Mouse (Mus musculus): ENCODE results near the gene Krt33a. TPM values are rescaled to one million over a fixed set of nuclear protein-coding genes. Genes with fewer than 3 reads are reported as not detected.
A peak's percentile ranks its signal among the peaks of the same experiment; 100 is the strongest.

Krt33a gene
- polyA plus RNA-seq, 1 experiment = not detected

DNA sequence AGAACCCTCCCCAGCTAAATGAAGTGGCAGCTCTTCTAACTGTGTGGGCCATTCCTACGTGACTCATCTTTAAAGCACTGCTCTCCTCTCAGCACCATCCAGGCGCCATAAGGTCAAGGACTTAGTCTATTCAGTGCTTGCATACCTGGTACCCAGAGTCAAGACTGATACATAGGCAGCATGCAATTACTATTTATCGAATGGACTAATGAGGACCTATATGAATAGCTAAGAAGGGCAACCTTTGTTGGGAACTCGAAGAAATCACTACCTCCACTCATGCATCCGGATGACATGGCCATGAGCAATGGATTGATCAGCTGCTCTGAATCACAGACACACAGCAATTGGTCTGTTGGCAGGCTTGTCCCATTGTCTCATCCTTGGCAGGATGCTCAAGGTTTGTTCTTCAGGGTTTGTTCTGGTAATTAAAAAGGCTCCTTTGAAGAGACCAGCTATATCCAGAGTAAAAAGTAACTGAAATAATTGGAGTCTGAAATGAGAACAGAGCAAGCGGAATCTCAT, 26.1 kb downstream of the Krt33a start:
- no peak for DNase-seq (ENCODE audit: extremely low spot score in 1 of 2, low spot score in 1 of 2)

DNA sequence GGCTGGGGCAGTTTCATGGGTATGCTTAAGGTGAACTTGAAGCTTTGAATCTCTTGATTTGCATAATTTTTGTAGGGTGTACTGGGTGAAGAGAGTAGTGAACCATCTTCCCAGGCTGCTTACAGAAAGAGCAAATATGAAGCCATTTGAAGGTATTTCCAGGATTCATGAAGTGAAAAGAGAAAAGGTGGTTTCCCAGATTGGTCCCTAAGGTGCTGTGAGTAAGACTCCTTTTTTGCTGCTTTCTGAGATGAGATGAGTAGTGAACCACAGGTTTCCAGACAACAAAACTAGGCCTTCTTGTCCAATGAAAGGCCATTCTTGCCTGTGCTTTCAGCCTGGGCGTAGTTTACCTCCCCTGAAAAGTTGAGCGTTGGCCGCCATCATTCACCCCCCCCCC, 27.5 kb downstream of the Krt33a start:
- DNase-seq (ENCODE audit: extremely low spot score in 1 of 2, low spot score in 1 of 2) = no peak

DNA sequence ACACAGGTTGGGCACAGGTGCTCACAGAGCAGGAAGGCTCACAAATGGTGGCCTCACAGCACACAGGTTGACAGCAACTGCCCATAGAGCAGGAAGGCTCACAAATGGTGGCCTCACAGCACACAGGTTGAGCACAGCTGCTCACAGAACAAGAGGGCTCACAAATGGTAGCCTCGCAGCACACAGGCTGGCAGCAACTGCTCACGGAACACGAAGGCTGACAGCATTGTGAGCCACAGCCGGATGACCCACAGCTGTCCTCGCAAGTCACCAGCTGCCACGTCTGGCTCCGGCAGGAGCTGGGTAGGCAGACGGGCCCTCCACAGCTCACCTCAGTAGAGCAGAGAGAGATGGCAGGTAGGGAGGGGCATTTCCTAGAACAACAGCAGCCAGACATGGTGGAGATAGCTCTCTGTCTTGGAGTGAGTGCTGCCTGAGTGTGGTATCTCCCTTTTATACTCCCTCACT, 29.8 kb downstream of the Krt33a start, which contains the start of gene Krtap16-1:
TSS of gene Krtap16-1 (minus strand) at position 418 of the 468 bp plus-strand sequence.
- DNase-seq (ENCODE audit: extremely low spot score in 1 of 2, low spot score in 1 of 2) = no peak

DNA sequence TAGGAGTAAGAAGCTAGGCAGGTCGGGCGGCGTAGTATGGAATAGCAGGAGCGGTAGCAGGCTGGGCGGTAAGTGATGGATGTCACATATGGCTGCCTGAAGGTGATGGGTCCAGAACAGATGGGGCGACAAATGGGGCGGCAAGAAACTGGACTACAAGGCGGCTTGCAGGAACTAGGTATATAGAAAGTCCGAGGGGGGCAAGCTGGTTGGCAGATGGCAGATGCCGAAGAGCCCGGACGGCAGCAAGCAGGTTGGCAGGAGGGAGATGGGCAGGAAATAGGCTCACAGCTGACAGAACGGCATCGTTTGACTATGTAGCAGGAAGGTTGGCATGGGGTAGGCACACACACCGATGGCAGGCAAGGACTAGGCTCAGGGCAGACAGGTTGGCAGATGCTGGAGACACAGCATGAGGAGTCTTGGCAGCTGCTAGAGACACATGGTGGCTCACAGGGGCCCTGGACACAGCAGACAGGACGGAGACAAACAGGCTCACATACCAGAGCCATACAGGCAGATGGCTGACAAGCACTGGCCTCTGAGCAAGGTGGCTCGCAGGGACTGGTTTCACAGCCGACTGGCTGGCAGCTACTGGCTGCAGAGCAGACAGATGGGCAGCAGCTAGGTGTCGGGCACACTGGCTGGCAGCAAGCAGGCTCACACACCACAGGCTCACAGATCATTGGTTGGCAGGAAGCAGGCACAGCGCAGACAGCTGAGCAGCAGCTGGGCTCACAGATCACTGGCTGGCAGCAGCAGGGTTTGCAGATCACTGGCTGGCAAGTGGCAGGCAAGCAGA, 30.5 kb downstream of the Krt33a start:
- DNase-seq (ENCODE audit: extremely low spot score in 1 of 2, low spot score in 1 of 2) = peak; percentile 52 to 53

DNA sequence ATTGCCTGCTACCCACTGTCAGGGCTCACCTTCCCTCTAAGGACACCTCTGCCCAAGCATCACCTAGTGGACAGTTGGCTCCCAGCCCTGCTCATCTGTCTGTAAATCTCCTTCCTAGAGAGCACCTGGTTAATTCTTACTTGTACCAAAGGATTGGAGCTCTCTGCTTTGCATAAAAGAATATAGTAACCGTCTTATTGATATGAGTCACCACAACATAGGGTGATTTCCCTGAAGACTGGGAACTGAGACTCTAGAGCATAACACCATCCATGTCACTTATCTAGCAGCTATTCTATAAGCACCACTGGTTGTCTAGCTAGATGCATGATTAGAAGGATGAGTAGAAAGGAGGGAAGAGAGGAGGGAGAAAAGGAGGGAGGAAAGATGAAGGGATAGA, 32.6 kb downstream of the Krt33a start:
- DNase-seq (ENCODE audit: extremely low spot score in 1 of 2, low spot score in 1 of 2) = no peak

DNA sequence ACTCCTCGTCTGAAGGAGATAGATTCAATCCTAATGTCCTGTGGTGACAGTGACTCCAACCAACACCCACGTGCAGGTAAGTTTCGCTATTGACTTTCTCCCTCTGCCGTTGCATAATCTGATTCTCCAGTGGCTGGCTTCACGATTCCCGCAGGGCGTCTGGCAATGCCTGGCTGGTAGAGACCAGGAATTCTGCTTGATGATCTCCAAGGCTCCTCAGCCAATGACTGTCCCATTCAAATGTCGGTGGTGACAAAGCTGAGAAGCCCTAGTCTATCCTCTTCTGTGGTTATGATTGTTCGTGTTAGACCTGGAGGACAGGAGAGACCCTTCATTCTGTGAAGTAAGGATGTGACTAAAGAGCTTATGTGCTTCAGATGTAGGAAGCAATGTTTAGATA, 33.3 kb downstream of the Krt33a start:
- no peak for DNase-seq (ENCODE audit: extremely low spot score in 1 of 2, low spot score in 1 of 2)

DNA sequence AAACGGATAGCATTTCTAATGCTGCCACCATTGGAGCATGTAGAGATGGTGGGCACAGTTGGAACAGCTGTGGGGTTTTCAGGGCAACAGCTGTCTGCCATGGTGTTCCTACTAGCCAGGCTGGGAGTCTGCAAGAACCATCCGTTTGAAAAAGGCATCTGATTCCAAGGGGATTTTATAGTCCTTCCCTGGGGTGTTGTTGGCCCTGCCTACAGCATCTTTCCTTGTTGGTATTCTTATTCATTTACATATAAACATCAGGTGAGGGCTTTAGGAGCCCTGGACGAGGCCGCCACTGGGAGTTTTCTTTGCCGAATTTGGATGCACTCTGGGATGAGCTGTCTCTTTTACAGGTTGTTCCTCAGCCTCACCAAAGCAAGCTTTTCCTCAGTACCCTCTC, 37.1 kb downstream of the Krt33a start, which contains the start of gene Krtap29-1:
TSS of gene Krtap29-1 (minus strand) at position 101 of the 400 bp plus-strand sequence.
- DNase-seq (ENCODE audit: extremely low spot score in 1 of 2, low spot score in 1 of 2) = no peak

DNA sequence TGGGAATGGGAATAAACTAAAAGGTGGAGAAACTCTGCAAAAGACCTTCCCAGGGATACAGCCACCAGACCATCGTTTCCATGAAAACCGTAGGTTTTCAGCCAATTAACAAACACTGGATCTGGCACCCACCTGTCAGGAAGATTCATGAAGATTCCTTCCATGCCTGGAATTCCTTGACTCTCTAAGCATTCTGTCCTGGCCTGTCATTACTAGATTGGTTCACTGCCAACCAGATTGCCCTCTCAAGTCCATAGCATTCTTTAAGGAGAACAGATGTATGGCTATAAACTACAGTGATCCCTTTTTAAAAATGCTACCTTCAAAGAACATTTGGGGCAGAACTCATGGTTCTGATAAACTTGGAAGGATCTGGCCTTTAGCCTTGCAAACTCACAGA, 50.1 kb downstream of the Krt33a start:
- DNase-seq (ENCODE audit: extremely low spot score in 1 of 2, low spot score in 1 of 2) = no peak

DNA sequence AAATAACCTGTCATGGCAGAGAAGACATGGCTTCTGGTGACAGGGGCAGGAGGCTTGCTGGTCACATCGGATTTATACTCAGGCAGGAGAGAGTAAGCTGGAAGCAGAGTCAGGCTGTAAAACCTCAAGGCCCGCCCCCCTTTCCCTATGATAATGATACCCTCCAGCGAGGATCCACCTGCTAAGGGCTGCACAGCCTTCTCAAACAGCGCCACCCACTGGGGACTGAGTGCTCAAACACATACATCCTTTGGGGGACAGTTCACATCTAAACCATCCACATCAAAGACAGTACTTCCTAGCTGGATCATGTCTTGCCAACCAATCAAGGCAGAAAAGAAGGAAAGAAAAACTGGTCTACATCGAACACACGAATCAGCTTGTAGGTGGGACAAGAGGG, 51.8 kb downstream of the Krt33a start:
- no peak for DNase-seq (ENCODE audit: extremely low spot score in 1 of 2, low spot score in 1 of 2)

Other genes starting within 250 kb of the Krt33a start
- gene Gm11595, start 243.3 kb downstream of the Krt33a start, polyA plus RNA-seq (2012; rRNA removed) = not detected in 2 replicates
- gene Krtap4-8, start 235.5 kb downstream of the Krt33a start, polyA plus RNA-seq (2012; rRNA removed) = not detected in 2 replicates
- not detected in 2 replicates for gene Krtap4-9, start 231.0 kb downstream of the Krt33a start, polyA plus RNA-seq (2012; rRNA removed)
- gene Gm11596, start 222.7 kb downstream of the Krt33a start, polyA plus RNA-seq (2012; rRNA removed) = not detected in 2 replicates
- not detected in 2 replicates for gene Gm11569, start 217.3 kb downstream of the Krt33a start, polyA plus RNA-seq (2012; rRNA removed)
- gene Gm11554, start 211.8 kb downstream of the Krt33a start, polyA plus RNA-seq (2012; rRNA removed) = not detected in 2 replicates
- gene Krtap4-13, start 206.3 kb downstream of the Krt33a start, polyA plus RNA-seq (2012; rRNA removed) = not detected in 2 replicates
- gene Gm11564, start 200.5 kb downstream of the Krt33a start, polyA plus RNA-seq (2012; rRNA removed) = not detected in 2 replicates
- not detected in 2 replicates for gene 2300003K06Rik, start 178.1 kb downstream of the Krt33a start, polyA plus RNA-seq (2012; rRNA removed)
- gene Krtap4-16, start 164.6 kb downstream of the Krt33a start, polyA plus RNA-seq (2012; rRNA removed) = not detected in 2 replicates
- gene Gm11568, start 158.3 kb downstream of the Krt33a start, polyA plus RNA-seq (2012; rRNA removed) = not detected in 2 replicates
- gene Gm11559, start 151.7 kb downstream of the Krt33a start, polyA plus RNA-seq (2012; rRNA removed) = not detected in 2 replicates
- gene Krtap9-1, start 142.8 kb downstream of the Krt33a start, polyA plus RNA-seq (2012; rRNA removed) = not detected in 2 replicates
- gene Gm11567, start 137.0 kb downstream of the Krt33a start, polyA plus RNA-seq (2012; rRNA removed) = not detected in 2 replicates
- not detected in 2 replicates for gene Krtap31-1, start 108.3 kb downstream of the Krt33a start, polyA plus RNA-seq (2012; rRNA removed)
- not detected in 2 replicates for gene Gm11565, start 101.5 kb downstream of the Krt33a start, polyA plus RNA-seq (2012; rRNA removed)
- gene Krtap31-2, start 79.9 kb downstream of the Krt33a start, polyA plus RNA-seq (2012; rRNA removed) = not detected in 2 replicates
- not detected in 2 replicates for gene Krtap9-5, start 67.7 kb downstream of the Krt33a start, polyA plus RNA-seq (2012; rRNA removed)
- not detected in 2 replicates for gene Krtap29-1, start 37.2 kb downstream of the Krt33a start, polyA plus RNA-seq (2012; rRNA removed)
- gene Krtap16-1, start 29.6 kb downstream of the Krt33a start, polyA plus RNA-seq (2012; rRNA removed) = 0.08 TPM in 1 of 2 replicates, not detected in the other
- not detected in 2 replicates for gene Krtap17-1, start 22.2 kb downstream of the Krt33a start, polyA plus RNA-seq (2012; rRNA removed)
- gene Krt33b, start 13.7 kb upstream of the Krt33a start, polyA plus RNA-seq (2012; rRNA removed) = not detected in 2 replicates
- gene Krt34, start 25.3 kb upstream of the Krt33a start, polyA plus RNA-seq (2012; rRNA removed) = not detected in 2 replicates
- not detected in 2 replicates for gene Krt31, start 34.3 kb upstream of the Krt33a start, polyA plus RNA-seq (2012; rRNA removed)
- 0.06 TPM in 1 of 2 replicates, not detected in the other for gene Krt32, start 72.0 kb upstream of the Krt33a start, polyA plus RNA-seq (2012; rRNA removed)
- gene Krt35, start 80.0 kb upstream of the Krt33a start, polyA plus RNA-seq (2012; rRNA removed) = not detected in 2 replicates
- not detected in 2 replicates for gene Krt36, start 89.4 kb upstream of the Krt33a start, polyA plus RNA-seq (2012; rRNA removed)
- not detected in 2 replicates for gene Krt13, start 105.4 kb upstream of the Krt33a start, polyA plus RNA-seq (2012; rRNA removed)
- gene Krt15, start 119.7 kb upstream of the Krt33a start, polyA plus RNA-seq (2012; rRNA removed) = not detected in 2 replicates
- 1.6 and 3.7 TPM in 2 replicates for gene Krt19, start 132.5 kb upstream of the Krt33a start, polyA plus RNA-seq (2012; rRNA removed)
- gene Krt9, start 177.0 kb upstream of the Krt33a start, polyA plus RNA-seq (2012; rRNA removed) = 8.3 and 9.4 TPM in 2 replicates
- gene Krt14, start 191.3 kb upstream of the Krt33a start, polyA plus RNA-seq (2012; rRNA removed) = 0.08 and 0.12 TPM in 2 replicates
- gene Krt16, start 232.7 kb upstream of the Krt33a start, polyA plus RNA-seq (2012; rRNA removed) = not detected in 2 replicates
- gene Krt17, start 244.8 kb upstream of the Krt33a start, polyA plus RNA-seq (2012; rRNA removed) = 0.23 and 0.28 TPM in 2 replicates